ENCODE assay signal across 15 mouse cellular contexts in the genomic region with DNA sequence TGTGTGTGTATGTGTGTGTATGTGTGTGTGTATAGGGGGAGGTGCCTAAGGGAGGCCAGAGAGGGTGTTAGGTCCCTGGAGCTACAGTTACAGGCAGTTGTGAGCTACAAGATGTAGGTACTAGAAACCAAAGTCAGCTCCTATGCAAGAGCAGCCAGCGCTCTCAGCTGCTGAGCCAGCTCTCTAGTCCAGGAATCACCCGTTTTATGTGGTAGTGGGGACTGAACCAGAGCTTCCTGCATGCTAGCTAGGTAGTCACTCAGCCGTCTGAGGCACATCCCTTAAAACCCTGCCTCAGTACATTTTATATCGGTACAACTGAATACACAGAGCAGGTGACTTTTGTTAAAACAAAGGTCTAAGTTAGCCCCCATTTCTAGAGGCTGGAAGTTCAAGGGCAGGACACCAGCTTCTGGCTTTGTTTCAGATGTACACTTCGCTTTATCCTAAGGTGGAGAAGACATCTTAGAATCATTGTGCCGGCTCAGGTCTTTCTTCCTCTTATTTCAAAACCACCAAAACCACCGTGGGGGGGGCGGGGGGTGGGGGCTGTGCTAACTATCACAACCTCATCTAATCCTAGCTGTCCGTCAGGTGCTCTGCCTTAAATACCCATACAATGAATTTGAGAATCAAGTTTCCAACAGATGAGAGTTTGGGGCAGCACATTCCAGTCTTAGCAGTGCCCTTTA. TPM values are rescaled to one million over a fixed set of nuclear protein-coding genes. Genes with fewer than 3 reads are reported as not detected.
DNase-seq lines count a peak whose midpoint lies in the region; TF ChIP-seq lines count a peak whose summit lies in the region.
"Had no signal": no experiment of that assay in that cellular context is flagged by ENCODE, and none has a peak within 500 bp of the region (broad histone marks: within the 10 kb centered on the region; RNA-seq: fewer than 3 reads in every experiment).

No protein-coding gene starts in this region.

- H3K4me1 ChIP-seq in heart, adult 2 months (ENCODE audit: control insufficient read depth, insufficient read depth, low read length): no peaks in the 10 kb centered on the region
- peaks cover 7% of the 10 kb centered on the region for H3K4me1 ChIP-seq in megakaryocyte, embryonic 14.5 days
- no peaks in the 10 kb centered on the region for H3K4me1 ChIP-seq in limb, embryonic 10.5 days
- H3K4me1 ChIP-seq: intestine, embryonic 15.5 days; midbrain, embryonic 13.5 days had no signal

- no peaks in the 10 kb centered on the region for H3K79me2 ChIP-seq in heart, adult 2 months (replicated peaks; ENCODE audit: control insufficient read depth, insufficient read depth, low read length)

- no peak overlapping the region for H3K9ac ChIP-seq in heart, adult 2 months (ENCODE audit: low read depth, low read length)
- H3K9ac ChIP-seq: intestine, embryonic 15.5 days; liver, embryonic 14.5 days; midbrain, embryonic 13.5 days had no signal

- no peak for TF ChIP-seq POLR2A in heart, adult 2 months (IDR thresholded peaks at IDR 0.05; ENCODE audit: insufficient read depth, low read depth, low read length)

- WGBS in heart, adult 2 months: 76% methylated on average over 9 of the region's 9 CpGs
- 84% methylated on average over 9 of the region's 9 CpGs for WGBS in limb, embryonic 10.5 days

- no peaks in the 10 kb centered on the region for H3K36me3 ChIP-seq in heart, adult 2 months (ENCODE audit: control insufficient read depth, insufficient read depth, low read length)
- no peaks in the 10 kb centered on the region for H3K36me3 ChIP-seq in megakaryocyte, embryonic 14.5 days (replicated peaks; ENCODE audit: low read length)
- H3K36me3 ChIP-seq in limb, embryonic 10.5 days: no peaks in the 10 kb centered on the region
- H3K36me3 ChIP-seq: intestine, embryonic 15.5 days; midbrain, embryonic 13.5 days had no signal

- TF ChIP-seq EP300 in heart, adult 2 months (IDR thresholded peaks at IDR 0.05; ENCODE audit: insufficient read depth, low read depth, low read length): no peak

- no peak overlapping the region for H3K27ac ChIP-seq in heart, adult 2 months
- no peak overlapping the region for H3K27ac ChIP-seq in limb, embryonic 10.5 days
- H3K27ac ChIP-seq: intestine, embryonic 15.5 days; kidney, postnatal 0 days; liver, embryonic 14.5 days; midbrain, embryonic 13.5 days had no signal

- intact Hi-C loops in heart, adult 2 months (cut with DNase I): no loop called here

- H3K9me3 ChIP-seq in megakaryocyte, embryonic 14.5 days: no peaks in the 10 kb centered on the region
- no peaks in the 10 kb centered on the region for H3K9me3 ChIP-seq in limb, embryonic 10.5 days (replicated peaks)
- H3K9me3 ChIP-seq: intestine, embryonic 15.5 days; midbrain, embryonic 13.5 days had no signal

- no peak for TF ChIP-seq CTCF in heart, adult 2 months (IDR thresholded peaks at IDR 0.05)

- no peaks in the 10 kb centered on the region for H3K27me3 ChIP-seq in heart, adult 2 months (ENCODE audit: control insufficient read depth, insufficient read depth, low read length)
- peaks cover 9% of the 10 kb centered on the region for H3K27me3 ChIP-seq in megakaryocyte, embryonic 14.5 days (replicated peaks)
- no peaks in the 10 kb centered on the region for H3K27me3 ChIP-seq in limb, embryonic 10.5 days (ENCODE audit: low read depth, poor library complexity, severe bottlenecking)
- H3K27me3 ChIP-seq: intestine, embryonic 15.5 days; midbrain, embryonic 13.5 days had no signal

- peak; percentile 58 for DNase-seq in heart, adult 11 months
- no peak for DNase-seq in heart, adult 2 months
- peak; percentile 63 for DNase-seq in T-cell, adult 2 months (ENCODE audit: low spot score)
- peak; percentile 44 to 63 for DNase-seq in thymus, postnatal 36 days
- DNase-seq in limb, embryonic 10.5 days (ENCODE audit: low spot score): no peak
- DNase-seq in urinary bladder, postnatal 10 days (ENCODE audit: low spot score): no peak
- no peak for DNase-seq in adrenal gland, adult (ENCODE audit: inconsistent age in 2 of 2, low spot score in 1 of 2)
- DNase-seq: adrenal gland, adult 2 months; cerebellum, adult 9-10 months; left cerebral cortex, postnatal 4 days had no signal

- no peak overlapping the region for H3K4me3 ChIP-seq in heart, adult 2 months
- H3K4me3 ChIP-seq in megakaryocyte, embryonic 14.5 days (replicated peaks): peak overlapping the region; percentile 33
- H3K4me3 ChIP-seq in limb, embryonic 10.5 days: no peak overlapping the region
- H3K4me3 ChIP-seq: intestine, embryonic 15.5 days; midbrain, embryonic 13.5 days had no signal

RNA-seq across cellular contexts. Expression of a gene that starts 12.6 kb away (rescaled TPM):
- total RNA-seq in heart, adult 2 months (2021): 10 to 100 TPM; 17.9 to 19.8 TPM
- 19.6 and 44.5 TPM in 2 replicates for polyA plus RNA-seq in heart, adult 2 months (2012; rRNA removed)
- 0.17 TPM in 1 of 2 replicates, not detected in the other for polyA plus RNA-seq in megakaryocyte, embryonic 14.5 days (2012; ENCODE audit: insufficient read depth, low replicate concordance)
- 11.5 and 12.8 TPM in 2 replicates for polyA plus RNA-seq in limb, embryonic 10.5 days (2016; fragmentation: Nextera tagmentation; extraction: Ambion mirVana)

Comparison
In these comparisons a context has a peak if more than half of its experiments do, and no peak if none do; other contexts are left out.
1. DNase-seq: peak in heart, adult 11 months (single experiment), T-cell, adult 2 months (single experiment) and thymus, postnatal 36 days (2 of 2); none in heart, adult 2 months (0 of 2), limb, embryonic 10.5 days (single experiment), urinary bladder, postnatal 10 days (single experiment) and adrenal gland, adult (0 of 2).
2. RNA of a gene that starts 12.6 kb away (polyA plus RNA-seq): 19.6 to 44.5 TPM in heart, adult 2 months and 11.5 to 12.8 TPM in limb, embryonic 10.5 days; 0.17 TPM in megakaryocyte, embryonic 14.5 days; every median in the first group is over 10 times any median in the second.